Mouse (Mus musculus) lung, adult 2 months (tissue): ENCODE results near the gene Map3k4.

Source experiments
- CTCF ChIP-seq: fragments of 200-500 bp; IDR thresholded peaks from 2 replicates; pipeline ENCODE4 v1.5.1; 2011; ENCODE audit warnings: mild to moderate bottlenecking, low read length, control low read depth; ENCODE audit not compliant: insufficient read depth
- POLR2A ChIP-seq: fragments of 200-500 bp; IDR thresholded peaks from 2 replicates; pipeline ENCODE4 v1.6.1; 2011; ENCODE audit warnings: low read depth, mild to moderate bottlenecking, control low read depth, low read length, borderline replicate concordance; ENCODE audit errors: extremely low read depth

GRCm38 (mm10) chr17:12279810-12280209, 38.8 kb downstream of the Map3k4 start:
- no peak for TF ChIP-seq CTCF
- TF ChIP-seq POLR2A = no peak
